Mouse (Mus musculus) adrenal gland, postnatal 25 days (tissue): ENCODE data around the gene Sipa1l2. TPM values are rescaled to one million over a fixed set of nuclear protein-coding genes. Genes with fewer than 3 reads are reported as not detected.
"Not testable (repeated sequence)": the region's sequence is repeated elsewhere in the genome, so short reads cannot be mapped to it uniquely, and the experiment has no call there.

ENCODE experiments used
- DNase-seq: peaks from one replicate; pipeline ENCODE4 v3.0.0; 2021; ENCODE audit warnings: mixed read lengths
- total RNA-seq: library from RNA; stranded (reverse); gene quantifications from 2 replicates; pipeline ENCODE4 v1.2.3, GENCODE M21; 2021

Sipa1l2 gene
- total RNA-seq, 1 experiment from 2014 or later, result 79.1 TPM

DNA sequence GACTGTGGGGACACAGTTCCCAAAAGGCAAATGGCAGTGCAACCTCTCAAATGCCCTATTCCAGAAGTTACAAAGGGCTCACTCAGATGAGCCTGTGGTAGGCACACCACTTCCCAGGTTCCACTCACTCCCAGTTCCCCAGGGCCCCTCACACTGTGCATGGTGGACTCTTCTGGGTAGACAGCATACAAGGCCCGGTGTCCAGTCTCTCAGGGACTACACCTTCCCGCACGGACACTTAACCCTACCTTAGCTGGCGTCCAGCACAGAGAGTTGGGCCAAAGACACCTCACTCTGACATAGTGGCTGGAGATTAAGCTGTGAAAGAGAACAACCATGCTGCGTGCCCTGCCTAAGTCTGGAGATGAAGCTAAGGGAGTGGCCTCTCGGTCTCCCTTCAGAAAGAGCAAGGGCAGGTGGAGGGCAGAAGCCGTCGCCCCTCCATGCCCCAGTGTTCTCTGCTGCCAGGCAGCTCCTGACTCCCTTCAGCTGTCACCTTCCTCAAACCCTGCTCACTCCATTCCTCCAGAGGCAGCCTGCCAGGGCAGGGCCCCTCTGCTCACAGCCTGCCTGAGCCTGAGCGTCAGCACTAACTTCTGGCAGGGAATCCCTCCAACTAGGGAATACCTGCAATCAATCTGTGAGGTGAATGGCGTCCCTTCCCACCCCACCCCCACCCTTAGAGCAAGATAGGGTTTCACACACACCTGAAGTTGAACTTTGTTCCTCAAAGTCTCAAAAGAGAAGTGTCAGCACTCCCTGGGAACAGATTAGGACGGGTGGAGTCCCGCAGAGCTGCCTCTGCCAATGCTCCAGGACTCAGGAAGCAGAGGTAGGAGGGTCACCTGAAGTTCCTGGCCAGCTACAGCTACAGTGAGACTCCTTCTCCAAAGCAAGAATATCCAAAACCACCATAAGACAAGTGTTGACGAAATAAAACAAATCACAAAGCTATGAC, 30.3 kb downstream of the Sipa1l2 start:
- no peak for DNase-seq

DNA sequence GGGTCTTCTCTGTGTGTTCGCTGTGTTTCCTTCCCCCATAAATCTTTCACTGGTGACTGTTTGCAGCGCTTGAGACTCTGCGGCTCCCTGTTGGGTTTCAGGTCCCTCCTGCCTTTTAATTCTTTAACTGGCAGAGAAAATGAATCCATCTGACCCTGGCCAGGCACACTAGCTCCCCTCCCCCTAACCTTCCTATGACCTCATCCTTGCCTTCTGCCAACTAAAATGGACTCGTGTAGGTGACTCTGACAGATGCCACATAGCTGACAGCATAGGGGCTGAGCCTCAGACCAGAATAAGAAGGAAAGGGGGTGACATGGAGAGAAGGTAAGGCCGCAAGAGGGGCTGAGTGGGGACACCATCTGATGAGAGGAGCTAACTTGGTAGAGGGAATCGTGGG, 31.3 kb downstream of the Sipa1l2 start:
- DNase-seq, result peak; percentile 31

DNA sequence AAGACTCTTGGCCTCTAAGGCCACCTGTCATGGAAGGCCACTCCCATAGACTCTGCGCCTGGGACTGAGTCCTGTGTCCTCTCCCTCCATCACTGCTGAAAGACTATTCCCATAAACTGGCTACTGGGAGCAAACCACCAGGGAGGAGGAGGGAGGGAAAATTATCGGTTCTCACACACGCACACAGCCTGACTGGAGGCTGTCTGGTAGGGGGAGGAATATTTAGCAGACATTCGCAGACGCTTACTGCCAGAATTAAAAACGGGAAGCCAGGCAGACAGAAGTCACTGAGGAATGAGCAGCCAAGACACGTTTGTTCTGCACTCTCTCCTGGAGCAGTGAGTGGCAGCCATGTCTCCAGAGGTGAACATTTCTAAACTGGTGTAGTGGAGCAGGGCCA, 35.9 kb downstream of the Sipa1l2 start:
- DNase-seq, result no peak

- DNase-seq, result peak; percentile 72
These were observed 36.7 kb downstream of the Sipa1l2 start for GRCm38 (mm10) chr8:125532953-125533352.

- no peak for DNase-seq
These were observed 37.4 kb downstream of the Sipa1l2 start for GRCm38 (mm10) chr8:125532177-125532576.

GRCm38 (mm10) chr8:125531640-125532039, 38.0 kb downstream of the Sipa1l2 start:
- no peak for DNase-seq

DNA sequence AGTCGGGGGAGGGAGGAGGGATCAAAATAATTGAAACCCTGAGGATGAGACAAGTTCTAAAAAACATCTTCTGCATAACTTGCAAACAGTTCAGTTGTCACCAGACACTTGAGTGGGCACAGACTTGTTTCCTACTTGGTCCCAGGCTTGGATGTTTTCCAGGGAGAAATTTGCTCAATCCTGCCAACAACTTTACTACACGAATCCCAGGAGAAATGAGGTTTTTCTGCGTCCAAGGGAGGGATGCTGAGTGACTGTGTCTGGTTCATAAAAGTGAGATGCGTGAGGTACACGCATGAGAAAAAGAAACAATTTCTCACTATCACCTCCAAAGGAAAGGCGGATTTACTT, 38.5 kb downstream of the Sipa1l2 start:
- no peak for DNase-seq

GRCm38 (mm10) chr8:125530187-125531087, 39.2 kb downstream of the Sipa1l2 start:
- DNase-seq, result no peak

GRCm38 (mm10) chr8:125529019-125529418, 40.6 kb downstream of the Sipa1l2 start:
- DNase-seq, result no peak

GRCm38 (mm10) chr8:125527941-125528340, 41.7 kb downstream of the Sipa1l2 start:
- no peak for DNase-seq

DNA sequence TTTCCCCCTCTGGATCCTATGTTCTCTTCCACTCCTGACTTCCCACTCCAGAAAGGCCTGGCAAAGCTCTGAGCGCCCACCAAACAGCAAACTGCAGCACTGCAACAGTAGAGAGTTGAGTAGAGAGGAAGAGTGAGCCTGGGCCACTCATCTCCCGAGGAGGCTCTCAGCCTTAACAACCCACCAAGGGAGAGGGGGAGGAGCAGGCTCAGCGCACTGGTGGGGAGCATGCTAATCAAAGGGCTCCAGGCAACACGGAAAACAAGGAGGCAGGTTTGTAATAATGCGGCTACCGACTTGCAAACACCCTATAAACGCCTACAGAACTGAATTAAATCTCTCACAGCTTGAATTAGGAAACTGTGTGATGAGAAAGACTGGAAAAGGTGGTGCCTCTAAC, 42.6 kb downstream of the Sipa1l2 start:
- no peak for DNase-seq

DNA sequence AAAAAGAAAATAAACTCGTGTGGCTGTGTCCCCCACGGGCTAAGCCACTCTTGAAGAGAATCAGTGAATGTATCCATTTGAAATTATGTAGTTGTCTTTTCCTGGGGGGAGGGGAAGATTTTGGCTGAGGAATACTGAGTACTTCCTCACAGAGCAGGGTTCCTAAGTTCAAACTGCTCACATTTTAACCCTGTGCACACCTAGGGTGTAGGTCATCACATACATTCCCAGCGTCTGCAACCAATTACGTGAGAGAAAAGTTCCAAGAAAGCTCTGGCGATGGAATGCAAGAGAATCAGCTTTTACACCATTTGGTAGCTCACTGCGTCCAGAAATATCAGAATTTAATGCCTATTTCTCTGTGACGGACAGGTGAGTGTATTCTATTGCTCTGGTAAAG, 43.0 kb downstream of the Sipa1l2 start:
- no peak for DNase-seq

GRCm38 (mm10) chr8:125524479-125524878, 45.1 kb downstream of the Sipa1l2 start:
- no peak for DNase-seq

DNA sequence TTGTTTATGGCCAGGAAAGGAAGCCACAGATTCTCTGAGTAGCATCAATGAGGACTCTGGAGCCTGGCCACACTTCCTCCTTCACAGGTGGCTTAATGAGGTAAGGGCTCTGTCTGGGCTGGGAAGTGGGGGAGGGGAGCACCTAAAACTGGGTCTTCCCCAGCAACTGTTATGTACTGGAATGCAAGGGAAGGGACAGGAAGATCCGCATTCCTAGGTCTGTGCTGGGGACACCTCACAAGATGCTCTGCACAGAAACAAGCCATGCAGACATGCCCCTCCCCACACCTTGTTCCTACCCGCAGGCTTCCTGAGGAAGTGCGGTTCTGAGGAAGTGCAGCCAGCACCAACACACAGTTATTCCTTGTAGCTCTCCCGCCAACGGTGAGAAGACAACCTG, 46.4 kb downstream of the Sipa1l2 start:
- no peak for DNase-seq

- no peak for DNase-seq
These were observed 47.5 kb downstream of the Sipa1l2 start for GRCm38 (mm10) chr8:125522151-125522550.

DNA sequence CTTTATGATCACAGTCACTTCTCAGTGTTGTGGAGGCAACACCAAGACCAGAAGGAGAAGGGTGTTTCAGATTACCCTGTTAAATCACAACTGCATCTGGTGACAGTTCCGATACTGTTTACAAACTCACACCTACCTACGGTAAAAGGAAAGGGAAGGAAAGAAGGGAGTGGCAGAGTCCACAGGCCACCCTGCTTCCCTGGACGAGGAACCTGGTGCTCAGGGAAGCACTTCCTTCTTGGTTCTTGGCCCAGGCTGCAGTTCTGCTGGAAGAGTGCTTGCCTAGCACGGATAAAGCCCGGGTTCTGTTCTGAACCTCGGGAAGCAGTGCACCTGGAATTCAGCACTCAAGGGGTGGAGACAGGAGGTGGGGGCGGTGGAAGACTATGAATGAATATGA, 48.5 kb downstream of the Sipa1l2 start:
- no peak for DNase-seq

DNA sequence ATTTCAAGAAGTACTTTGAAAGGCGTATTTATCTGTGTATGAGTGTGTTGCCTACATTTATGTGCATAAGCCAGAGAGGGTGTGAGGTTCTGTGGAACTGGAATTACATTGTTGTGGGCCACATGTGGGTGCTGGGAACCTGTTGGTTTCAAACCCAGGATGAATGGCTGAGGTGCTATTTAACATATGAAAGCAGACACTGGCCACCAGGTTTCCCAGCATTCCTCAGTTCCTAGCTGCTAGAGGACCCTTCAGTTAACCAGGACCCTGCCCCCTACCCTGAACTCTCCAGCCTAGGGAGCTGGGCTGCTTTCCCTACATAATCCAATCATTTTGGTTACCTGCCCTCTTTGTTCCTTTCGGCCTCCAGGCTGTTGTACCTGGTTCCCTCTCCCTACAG, 49.3 kb downstream of the Sipa1l2 start:
- DNase-seq, result not testable (repeated sequence)

GRCm38 (mm10) chr8:125518951-125519350, 50.7 kb downstream of the Sipa1l2 start:
- no peak for DNase-seq

- DNase-seq, result peak; percentile 40
These were observed 51.3 kb downstream of the Sipa1l2 start for GRCm38 (mm10) chr8:125518301-125518700.

- no peak for DNase-seq
These were observed 52.2 kb downstream of the Sipa1l2 start for GRCm38 (mm10) chr8:125517397-125517796.

GRCm38 (mm10) chr8:125516115-125516905, 53.3 kb downstream of the Sipa1l2 start:
- DNase-seq, result no peak

GRCm38 (mm10) chr8:125515665-125516064, 53.9 kb downstream of the Sipa1l2 start:
- peak; percentile 52 for DNase-seq
